Mouse (Mus musculus) spleen, adult 2 months (tissue): ENCODE results near the gene Tulp4.
A peak's percentile ranks its signal among the peaks of the same experiment; 100 is the strongest.

ENCODE experiments used
- CTCF ChIP-seq: fragments of 200-500 bp; IDR thresholded peaks from 2 replicates; pipeline ENCODE4 v1.5.1; 2011; ENCODE audit warnings: mild to moderate bottlenecking, inconsistent platforms; ENCODE audit not compliant: insufficient read depth, insufficient read length, insufficient replicate concordance; ENCODE audit errors: extremely low read depth
- POLR2A ChIP-seq: fragments of 200-500 bp; IDR thresholded peaks from 2 replicates; pipeline ENCODE4 v1.6.1; 2011; ENCODE audit warnings: low read depth, low read length, inconsistent platforms

DNA sequence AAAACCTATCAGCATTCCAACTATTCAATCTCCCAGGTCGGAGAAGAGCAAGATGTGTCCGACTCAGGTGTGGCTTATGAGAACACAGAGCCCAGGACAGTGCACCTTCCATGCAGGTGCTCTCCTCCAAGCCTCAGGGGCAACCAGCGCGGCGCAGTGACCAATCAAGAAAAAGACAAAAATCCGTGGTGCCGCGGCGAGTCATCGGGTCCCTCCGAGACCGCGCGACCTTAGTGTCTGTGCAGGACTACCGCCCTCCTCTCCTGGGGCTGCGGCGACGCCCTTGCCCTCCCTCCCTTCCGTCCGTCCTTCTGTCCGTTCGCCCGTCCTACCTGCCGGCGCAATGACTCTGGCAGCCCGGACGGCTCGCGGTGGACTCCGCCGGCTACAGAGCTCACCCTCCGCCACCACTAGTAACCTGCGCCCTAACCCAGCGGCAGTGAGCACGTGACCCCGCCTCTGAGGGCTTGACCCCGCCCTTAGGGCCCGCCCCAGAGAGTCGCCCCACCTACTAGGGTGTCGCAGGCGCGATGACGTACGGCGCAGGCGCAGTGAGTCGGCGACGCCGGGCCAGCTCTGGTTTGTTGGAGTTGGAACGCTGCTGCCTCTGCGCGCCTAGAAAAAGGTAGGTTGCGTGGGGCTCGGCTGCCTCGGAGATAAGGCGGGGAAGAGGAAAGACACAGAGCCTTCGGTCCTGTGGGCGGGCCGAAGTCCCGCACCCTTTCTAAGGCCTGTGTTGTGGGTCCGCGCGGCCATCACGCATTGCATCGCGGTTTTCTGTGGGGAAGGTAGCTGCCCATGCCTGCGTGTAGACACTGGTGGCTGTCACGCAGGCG, 26.7 kb upstream of the Tulp4 start, which contains the start of the genes Serac1 and Gtf2h5:
- TF ChIP-seq CTCF = no peak
- TF ChIP-seq POLR2A = peak; percentile 46
